Mouse (Mus musculus): ENCODE measurements around the gene Fcgr4. TPM values are rescaled to one million over a fixed set of nuclear protein-coding genes. Genes with fewer than 3 reads are reported as not detected.

The Fcgr4 gene
- polyA plus RNA-seq, 1 experiment from 2014 or later: 1.3 TPM

GRCm38 (mm10) chr1:171016676-171017356 lies 1.9 kb upstream of the Fcgr4 start:
- WGBS (ENCODE audit: insufficient replicate concordance): 53% methylated on average over 6 of the region's 6 CpGs
- no peak overlapping the region for H3K27ac ChIP-seq

GRCm38 (mm10) chr1:171017468-171018158 lies 1.1 kb upstream of the Fcgr4 start:
- Histone ChIP-seq H3K9me3 (replicated peaks) (no peaks in the 10 kb centered on the region), H3K27ac (no peak overlapping the region; the same call in 1 of the 2 replicates), H3K4me3 (no peak overlapping the region), H3K4me1 (peaks cover 8% of the 10 kb centered on the region), H3K4me2 (no peak overlapping the region), H3K36me3 (no peaks in the 10 kb centered on the region), H3K27me3 (replicated peaks) (peaks cover 9% of the 10 kb centered on the region; the same call in 1 of the 2 replicates), H3K9ac (no peak overlapping the region)
- 35% methylated on average over 6 of the region's 6 CpGs for WGBS (ENCODE audit: insufficient replicate concordance)
- ATAC-seq: no peak

More at GRCm38 (mm10) chr1:171016676-171017356, 1.9 kb upstream of the Fcgr4 start:
- Histone ChIP-seq H3K4me1 (peaks cover 8% of the 10 kb centered on the region), H3K9me3 (replicated peaks) (no peaks in the 10 kb centered on the region), H3K36me3 (no peaks in the 10 kb centered on the region), H3K4me3 (no peak overlapping the region), H3K9ac (no peak overlapping the region), H3K27me3 (replicated peaks) (peaks cover 9% of the 10 kb centered on the region; the same call in 1 of the 2 replicates), H3K4me2 (no peak overlapping the region)
- ATAC-seq: no peak

GRCm38 (mm10) chr1:171019311-171019950 lies 711 bp downstream of the Fcgr4 start:
- 56% methylated on average over 7 of the region's 7 CpGs for WGBS (ENCODE audit: insufficient replicate concordance)
- ATAC-seq: no peak
- H3K4me2 ChIP-seq: no peak overlapping the region

DNA sequence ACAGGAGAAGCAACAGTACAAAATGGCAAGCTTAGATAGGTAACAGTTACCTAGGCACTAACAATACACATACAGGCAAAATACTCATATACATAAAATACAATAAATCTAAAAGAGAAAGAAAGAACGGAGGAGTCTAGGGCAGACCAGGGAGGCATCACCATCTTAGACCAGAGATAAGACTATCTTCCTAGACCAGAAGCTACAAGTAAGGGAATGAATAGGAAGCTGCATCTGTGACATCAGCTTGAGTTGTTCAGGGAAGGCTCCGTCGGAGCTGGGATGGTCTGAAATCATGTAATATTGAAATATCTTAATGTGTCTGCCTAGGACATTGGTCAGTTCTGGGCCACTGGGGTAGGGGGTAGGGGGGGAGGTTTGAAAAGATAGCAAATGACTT lies 13.0 kb downstream of the Fcgr4 start:
- Histone ChIP-seq H3K4me3 (no peak overlapping the region), H3K27ac (no peak overlapping the region), H3K27me3 (replicated peaks) (peaks cover 33% of the 10 kb centered on the region; the same call in 1 of the 2 replicates), H3K9ac (no peak overlapping the region), H3K4me1 (peaks cover 54% of the 10 kb centered on the region), H3K36me3 (no peaks in the 10 kb centered on the region), H3K9me3 (replicated peaks) (no peaks in the 10 kb centered on the region), H3K4me2 (peak overlapping the region; percentile 94)
- WGBS (ENCODE audit: insufficient replicate concordance): 39% methylated on average over 3 of the region's 3 CpGs
- peak; percentile 67 for ATAC-seq

More at GRCm38 (mm10) chr1:171019311-171019950, 711 bp downstream of the Fcgr4 start:
- Histone ChIP-seq H3K9ac (no peak overlapping the region), H3K36me3 (no peaks in the 10 kb centered on the region), H3K27ac (no peak overlapping the region), H3K9me3 (replicated peaks) (no peaks in the 10 kb centered on the region), H3K4me1 (peaks cover 8% of the 10 kb centered on the region), H3K4me3 (no peak overlapping the region), H3K27me3 (replicated peaks) (peaks cover 9% of the 10 kb centered on the region; the same call in 1 of the 2 replicates)

DNA sequence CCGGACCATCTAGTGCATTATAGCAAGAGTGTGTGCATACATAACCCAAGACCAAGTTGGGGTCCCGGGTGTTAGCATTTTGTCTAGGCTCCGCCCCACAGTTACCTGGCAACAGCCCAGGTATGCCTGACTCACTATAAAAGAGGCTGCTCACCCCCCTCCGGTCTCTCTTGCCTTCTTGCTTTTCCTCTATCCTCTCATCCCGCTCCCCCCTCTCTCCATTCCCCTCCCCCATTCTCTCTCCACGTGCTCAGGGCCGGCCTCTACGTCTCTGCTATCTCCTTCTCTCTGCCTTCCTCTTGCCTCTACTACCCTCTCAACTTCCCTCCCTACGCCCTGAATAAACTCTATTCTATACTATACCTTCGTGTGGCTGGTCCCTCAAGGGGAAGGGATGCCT lies 14.0 kb downstream of the Fcgr4 start:
- Histone ChIP-seq H3K4me1 (peaks cover 55% of the 10 kb centered on the region), H3K9ac (peak overlapping the region; percentile 72), H3K36me3 (no peaks in the 10 kb centered on the region), H3K9me3 (replicated peaks) (no peaks in the 10 kb centered on the region), H3K27ac (no peak overlapping the region), H3K27me3 (replicated peaks) (peaks cover 33% of the 10 kb centered on the region; the same call in 1 of the 2 replicates), H3K4me2 (peak overlapping the region; percentile 94), H3K4me3 (peak overlapping the region; percentile 67)
- 10% methylated on average over 10 of the region's 10 CpGs for WGBS (ENCODE audit: insufficient replicate concordance)
- no peak for ATAC-seq

- Histone ChIP-seq H3K9ac (peak overlapping the region; percentile 72), H3K9me3 (replicated peaks) (no peaks in the 10 kb centered on the region), H3K4me2 (peak overlapping the region; percentile 94), H3K4me1 (peaks cover 55% of the 10 kb centered on the region), H3K36me3 (no peaks in the 10 kb centered on the region), H3K4me3 (peak overlapping the region; percentile 67), H3K27ac (0 out of 2 replicates have a peak overlapping the region, but pooled peaks have one; percentile 39), H3K27me3 (replicated peaks) (peaks cover 33% of the 10 kb centered on the region; the same call in 1 of the 2 replicates)
- no peak for ATAC-seq
- under 1% methylated on average over 16 of the region's 16 CpGs for WGBS (ENCODE audit: insufficient replicate concordance)
Observed at GRCm38 (mm10) chr1:171033196-171033595, 14.5 kb downstream of the Fcgr4 start.

DNA sequence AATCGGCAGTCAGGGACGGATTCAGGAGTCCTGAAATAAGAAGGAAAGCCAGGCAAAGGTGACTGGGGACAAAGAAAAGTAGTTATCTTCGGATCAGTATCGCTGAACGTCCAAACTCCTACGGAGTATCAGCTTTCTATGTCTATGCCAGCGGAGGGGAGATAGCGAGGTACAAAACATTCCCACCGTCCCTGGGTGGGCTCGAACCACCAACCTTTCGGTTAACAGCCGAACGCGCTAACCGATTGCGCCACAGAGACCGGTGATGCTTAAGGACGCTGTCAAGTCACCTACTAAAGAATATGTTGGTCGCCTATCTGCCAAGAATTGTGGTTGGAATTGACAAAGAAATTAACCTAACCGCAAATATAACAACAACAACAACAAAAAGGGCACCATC lies 15.0 kb downstream of the Fcgr4 start:
- Histone ChIP-seq H3K4me1 (peaks cover 55% of the 10 kb centered on the region), H3K27ac (no peak overlapping the region), H3K4me3 (peak overlapping the region; percentile 67), H3K4me2 (peak overlapping the region; percentile 94), H3K27me3 (replicated peaks) (peaks cover 32% of the 10 kb centered on the region; the same call in 1 of the 2 replicates), H3K9ac (peak overlapping the region; percentile 72), H3K36me3 (no peaks in the 10 kb centered on the region), H3K9me3 (replicated peaks) (no peaks in the 10 kb centered on the region)
- ATAC-seq: peak; percentile 73
- WGBS (ENCODE audit: insufficient replicate concordance): under 1% methylated on average over 20 of the region's 20 CpGs

DNA sequence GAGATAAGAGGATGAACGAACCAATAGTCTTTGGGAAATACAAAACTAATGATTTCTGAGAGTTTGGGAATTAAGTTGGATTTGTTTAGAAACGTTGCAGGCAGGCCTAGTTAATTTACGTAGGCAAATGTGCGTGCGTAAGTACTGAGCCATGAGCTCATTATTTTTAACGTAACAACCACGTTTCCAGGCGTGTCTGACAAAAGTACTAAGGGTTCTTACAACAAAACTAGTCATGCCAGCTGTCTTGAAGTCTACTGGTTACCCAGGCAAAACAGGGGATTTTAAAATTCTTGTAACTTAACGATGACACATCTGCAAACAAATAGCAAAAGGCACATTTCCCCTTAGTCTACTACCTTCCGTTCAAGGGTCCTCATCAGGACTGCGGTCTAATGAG lies 15.5 kb downstream of the Fcgr4 start:
- peaks cover 55% of the 10 kb centered on the region for H3K4me1 ChIP-seq
- H3K9ac ChIP-seq: peak overlapping the region; percentile 72
- WGBS (ENCODE audit: insufficient replicate concordance): 9% methylated on average over 11 of the region's 11 CpGs

GRCm38 (mm10) chr1:171035611-171036010 lies 16.9 kb downstream of the Fcgr4 start:
- H3K4me1 ChIP-seq: peaks cover 55% of the 10 kb centered on the region
- 0 out of 2 replicates have a peak overlapping the region, but pooled peaks have one; percentile 63 for H3K4me3 ChIP-seq
- no peak overlapping the region for H3K27ac ChIP-seq
- H3K9ac ChIP-seq: no peak overlapping the region
- ATAC-seq: no peak
- H3K4me2 ChIP-seq: peak overlapping the region; percentile 94
- 38% methylated on average over 11 of the region's 11 CpGs for WGBS (ENCODE audit: insufficient replicate concordance)
- peaks cover 15% of the 10 kb centered on the region; the same call in 1 of the 2 replicates for H3K27me3 ChIP-seq (replicated peaks)
- no peaks in the 10 kb centered on the region for H3K9me3 ChIP-seq (replicated peaks)
- no peaks in the 10 kb centered on the region for H3K36me3 ChIP-seq

More for the DNA sequence above, 15.5 kb downstream of the Fcgr4 start:
- Histone ChIP-seq H3K4me2 (peak overlapping the region; percentile 94), H3K36me3 (no peaks in the 10 kb centered on the region), H3K4me3 (peak overlapping the region; percentile 67), H3K27me3 (replicated peaks) (peaks cover 28% of the 10 kb centered on the region; the same call in 1 of the 2 replicates), H3K27ac (no peak overlapping the region), H3K9me3 (replicated peaks) (no peaks in the 10 kb centered on the region)
- ATAC-seq: no peak

- Histone ChIP-seq H3K9ac (peak overlapping the region; percentile 52), H3K27me3 (replicated peaks) (peaks cover 7% of the 10 kb centered on the region; the same call in 1 of the 2 replicates), H3K27ac (peak overlapping the region; percentile 64; the same call in 1 of the 2 replicates), H3K4me1 (peaks cover 48% of the 10 kb centered on the region), H3K9me3 (replicated peaks) (no peaks in the 10 kb centered on the region), H3K36me3 (no peaks in the 10 kb centered on the region), H3K4me2 (peak overlapping the region; percentile 94), H3K4me3 (peak overlapping the region; percentile 63)
- peak; percentile 64 for ATAC-seq
- 3% methylated on average over 22 of the region's 22 CpGs for WGBS (ENCODE audit: insufficient replicate concordance)
Observed at GRCm38 (mm10) chr1:171036550-171037324, 18.0 kb downstream of the Fcgr4 start.
